In the genomic region with DNA sequence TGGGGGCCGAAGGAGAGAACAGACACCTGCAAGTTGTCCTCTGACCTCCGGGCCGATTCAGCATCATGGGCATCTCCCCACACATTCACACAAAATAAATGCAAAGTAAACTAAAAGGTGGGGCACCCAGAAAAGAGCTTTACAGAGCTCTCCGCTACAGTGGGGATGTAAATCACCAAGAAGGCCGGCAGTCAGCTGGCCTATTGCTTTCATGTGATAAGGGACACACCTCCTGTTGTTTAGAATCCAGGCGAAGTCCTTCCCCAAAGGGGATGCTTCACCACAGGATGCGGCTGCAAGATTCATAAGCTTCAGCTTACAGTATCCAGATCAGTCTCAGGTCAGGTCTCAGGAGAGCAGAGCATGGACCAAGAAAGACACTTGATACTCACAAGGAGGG, we compare ENCODE assay signal across 13 mouse cellular contexts.
"Had no signal": no experiment of that assay in that cellular context is flagged by ENCODE, and none has a peak within 500 bp of the region (broad histone marks: within the 10 kb centered on the region; RNA-seq: fewer than 3 reads in every experiment).

No protein-coding gene starts in this region.

- H3K4me3 ChIP-seq: kidney, embryonic 15.5 days; limb, embryonic 12.5 days; liver, embryonic 13.5 days; lung, embryonic 15.5 days; midbrain, embryonic 13.5 days; myocyte; neural tube, embryonic 15.5 days had no signal

- DNase-seq: kidney, postnatal 25 days; liver; liver, embryonic 13.5 days; liver, postnatal 0 days; right cerebral cortex, adult 18-20 months; right cerebral cortex, postnatal 25 days; thymus, postnatal 4 days had no signal

- H3K27me3 ChIP-seq: kidney, embryonic 15.5 days; limb, embryonic 12.5 days; liver, embryonic 13.5 days; lung, embryonic 15.5 days; midbrain, embryonic 13.5 days; neural tube, embryonic 15.5 days had no signal

- H3K27ac ChIP-seq: kidney, embryonic 15.5 days; limb, embryonic 12.5 days; liver, embryonic 13.5 days; lung, embryonic 15.5 days; midbrain, embryonic 13.5 days; neural tube, embryonic 15.5 days had no signal

- H3K4me2 ChIP-seq: kidney, embryonic 15.5 days; limb, embryonic 12.5 days; liver, embryonic 13.5 days; lung, embryonic 15.5 days; midbrain, embryonic 13.5 days; neural tube, embryonic 15.5 days had no signal

- H3K9ac ChIP-seq: kidney, embryonic 15.5 days; limb, embryonic 12.5 days; liver, embryonic 13.5 days; liver, postnatal 0 days; lung, embryonic 15.5 days; midbrain, embryonic 13.5 days; neural tube, embryonic 15.5 days had no signal

- H3K9me3 ChIP-seq: kidney, embryonic 15.5 days; limb, embryonic 12.5 days; liver, embryonic 13.5 days; lung, embryonic 15.5 days; midbrain, embryonic 13.5 days; neural tube, embryonic 15.5 days had no signal

- H3K36me3 ChIP-seq: lung, embryonic 15.5 days; midbrain, embryonic 13.5 days; neural tube, embryonic 15.5 days had no signal

- ATAC-seq: liver, postnatal 0 days; midbrain, embryonic 13.5 days had no signal
